Mouse (Mus musculus): ENCODE data around the gene 4930595D18Rik.
A peak's percentile ranks its signal among the peaks of the same experiment; 100 is the strongest.

The 4930595D18Rik gene

GRCm38 (mm10) chr12:111184476-111184875, at the start of gene 4930595D18Rik:
Gene 4930595D18Rik (minus strand): TSS chr12:111184491.
- no peak for ATAC-seq (ENCODE audit: insufficient number of reproducible peaks, low FRiP score, low TSS enrichment)

- ATAC-seq (ENCODE audit: insufficient number of reproducible peaks, low FRiP score, low TSS enrichment): no peak
Measured at GRCm38 (mm10) chr12:111233798-111234197, 49.5 kb upstream of the 4930595D18Rik start.

GRCm38 (mm10) chr12:111230793-111231192, 46.5 kb upstream of the 4930595D18Rik start:
- no peak for ATAC-seq (ENCODE audit: insufficient number of reproducible peaks, low FRiP score, low TSS enrichment)

- ATAC-seq (ENCODE audit: insufficient number of reproducible peaks, low FRiP score, low TSS enrichment): no peak
Measured at GRCm38 (mm10) chr12:111228488-111228887, 44.2 kb upstream of the 4930595D18Rik start.

- ATAC-seq (ENCODE audit: insufficient number of reproducible peaks, low FRiP score, low TSS enrichment): no peak
Measured at GRCm38 (mm10) chr12:111227410-111227809, 43.1 kb upstream of the 4930595D18Rik start.

- no peak for ATAC-seq (ENCODE audit: insufficient number of reproducible peaks, low FRiP score, low TSS enrichment)
Measured at GRCm38 (mm10) chr12:111225197-111225780, 41.0 kb upstream of the 4930595D18Rik start.

GRCm38 (mm10) chr12:111218867-111219266, 34.6 kb upstream of the 4930595D18Rik start:
- no peak for ATAC-seq (ENCODE audit: insufficient number of reproducible peaks, low FRiP score, low TSS enrichment)

- no peak for ATAC-seq (ENCODE audit: insufficient number of reproducible peaks, low FRiP score, low TSS enrichment)
Measured at GRCm38 (mm10) chr12:111211729-111212128, 27.4 kb upstream of the 4930595D18Rik start.

GRCm38 (mm10) chr12:111207641-111208040, 23.4 kb upstream of the 4930595D18Rik start:
- ATAC-seq (ENCODE audit: insufficient number of reproducible peaks, low FRiP score, low TSS enrichment): no peak

- no peak for ATAC-seq (ENCODE audit: insufficient number of reproducible peaks, low FRiP score, low TSS enrichment)
Measured at GRCm38 (mm10) chr12:111203945-111204344, 19.7 kb upstream of the 4930595D18Rik start.

- no peak for ATAC-seq (ENCODE audit: insufficient number of reproducible peaks, low FRiP score, low TSS enrichment)
Measured at GRCm38 (mm10) chr12:111203076-111203475, 18.8 kb upstream of the 4930595D18Rik start.

GRCm38 (mm10) chr12:111196548-111196947, 12.3 kb upstream of the 4930595D18Rik start:
- no peak for ATAC-seq (ENCODE audit: insufficient number of reproducible peaks, low FRiP score, low TSS enrichment)

GRCm38 (mm10) chr12:111193331-111193730, 9.0 kb upstream of the 4930595D18Rik start:
- ATAC-seq (ENCODE audit: insufficient number of reproducible peaks, low FRiP score, low TSS enrichment): peak; percentile 36; the same call in 1 of the 2 replicates

- ATAC-seq (ENCODE audit: insufficient number of reproducible peaks, low FRiP score, low TSS enrichment): no peak
Measured at GRCm38 (mm10) chr12:111192777-111193176, 8.5 kb upstream of the 4930595D18Rik start.

- no peak for ATAC-seq (ENCODE audit: insufficient number of reproducible peaks, low FRiP score, low TSS enrichment)
Measured at GRCm38 (mm10) chr12:111190891-111191290, 6.6 kb upstream of the 4930595D18Rik start.

- no peak for ATAC-seq (ENCODE audit: insufficient number of reproducible peaks, low FRiP score, low TSS enrichment)
Measured at GRCm38 (mm10) chr12:111190355-111190754, 6.1 kb upstream of the 4930595D18Rik start.

GRCm38 (mm10) chr12:111188295-111188694, 4.0 kb upstream of the 4930595D18Rik start:
- ATAC-seq (ENCODE audit: insufficient number of reproducible peaks, low FRiP score, low TSS enrichment): no peak

GRCm38 (mm10) chr12:111186986-111187385, 2.7 kb upstream of the 4930595D18Rik start:
- ATAC-seq (ENCODE audit: insufficient number of reproducible peaks, low FRiP score, low TSS enrichment): no peak

- no peak for ATAC-seq (ENCODE audit: insufficient number of reproducible peaks, low FRiP score, low TSS enrichment)
Measured at GRCm38 (mm10) chr12:111182378-111182777, 1.9 kb downstream of the 4930595D18Rik start.

GRCm38 (mm10) chr12:111181848-111182247, 2.4 kb downstream of the 4930595D18Rik start:
- ATAC-seq (ENCODE audit: insufficient number of reproducible peaks, low FRiP score, low TSS enrichment): no peak

GRCm38 (mm10) chr12:111178772-111179171, 5.5 kb downstream of the 4930595D18Rik start:
- no peak for ATAC-seq (ENCODE audit: insufficient number of reproducible peaks, low FRiP score, low TSS enrichment)

- ATAC-seq (ENCODE audit: insufficient number of reproducible peaks, low FRiP score, low TSS enrichment): no peak
Measured at GRCm38 (mm10) chr12:111168891-111169290, 15.4 kb downstream of the 4930595D18Rik start.
